8 mouse cellular contexts compared by ENCODE assay signal in the genomic region with DNA sequence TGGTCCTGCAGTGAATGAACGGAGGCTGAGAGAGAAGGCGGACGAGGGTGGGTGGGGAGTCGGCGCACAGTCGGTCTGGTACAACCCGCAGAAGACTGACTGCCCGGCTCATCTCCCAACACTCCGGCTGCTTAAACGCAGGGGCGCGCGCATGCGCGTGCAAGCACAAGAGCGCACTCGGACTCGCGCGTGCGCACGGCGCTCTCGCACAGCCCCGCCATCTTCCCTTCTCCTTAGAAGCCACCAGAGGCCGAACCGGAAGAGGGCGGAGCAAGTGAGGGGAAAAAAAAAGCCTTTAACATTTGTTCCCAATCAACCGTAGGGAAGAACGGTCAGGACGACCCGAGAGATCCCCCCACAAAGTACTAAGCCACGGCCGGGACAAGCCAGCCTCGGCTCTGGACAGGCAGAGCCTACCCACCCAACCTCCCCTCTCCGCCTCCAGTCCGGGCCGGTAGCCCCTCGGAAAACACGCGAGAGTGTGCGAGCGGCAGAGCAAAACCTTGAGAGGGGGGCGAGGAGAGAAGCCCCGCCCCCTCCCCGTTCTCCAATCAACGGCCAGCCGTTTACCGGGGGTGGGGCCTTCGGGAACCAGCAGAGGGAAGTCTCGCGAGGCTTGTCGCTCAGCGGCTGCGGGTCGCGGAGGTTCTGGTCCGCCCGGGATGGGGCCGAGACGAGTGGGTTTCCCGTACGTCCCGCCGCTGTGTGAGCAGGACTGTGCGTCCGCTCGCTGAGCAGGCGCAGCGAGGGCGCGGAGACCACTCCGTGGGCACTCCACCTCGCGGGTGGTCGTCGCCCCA. TPM values are rescaled to one million over a fixed set of nuclear protein-coding genes. Genes with fewer than 3 reads are reported as not detected.
DNase-seq lines count a peak whose midpoint lies in the region; ATAC-seq lines count a peak whose summit lies in the region.

A gene (minus strand): TSS at position 526 of the 800 bp plus-strand sequence.

- H3K4me1 ChIP-seq in brown adipose tissue, adult 24 weeks (ENCODE audit: control insufficient read depth, insufficient read depth, insufficient read length, low read length), result peaks cover 3% of the 10 kb centered on the region; the same call in 1 of the 2 replicates
- H3K4me1 ChIP-seq in heart, embryonic 13.5 days, result peaks cover 44% of the 10 kb centered on the region
- peaks cover 43% of the 10 kb centered on the region for H3K4me1 ChIP-seq in liver, embryonic 12.5 days
- H3K4me1 ChIP-seq in stomach, embryonic 15.5 days, result peaks cover 6% of the 10 kb centered on the region; the same call in 1 of the 2 replicates

- H3K9ac ChIP-seq in heart, embryonic 13.5 days, result peak within 1 kb of the TSS; percentile 98
- H3K9ac ChIP-seq in liver, embryonic 12.5 days, result peak within 1 kb of the TSS; percentile 97
- peak within 1 kb of the TSS; percentile 96 for H3K9ac ChIP-seq in stomach, embryonic 15.5 days

- peaks cover 17% of the 10 kb centered on the region for H3K36me3 ChIP-seq in heart, embryonic 13.5 days
- peaks cover 16% of the 10 kb centered on the region for H3K36me3 ChIP-seq in liver, embryonic 12.5 days
- no peaks in the 10 kb centered on the region for H3K36me3 ChIP-seq in stomach, embryonic 15.5 days

- peak within 1 kb of the TSS; percentile 86 for H3K4me2 ChIP-seq in heart, embryonic 13.5 days
- peak within 1 kb of the TSS; percentile 84 for H3K4me2 ChIP-seq in liver, embryonic 12.5 days
- H3K4me2 ChIP-seq in stomach, embryonic 15.5 days, result peak within 1 kb of the TSS; percentile 81

- peak within 1 kb of the TSS; percentile 87 for H3K4me3 ChIP-seq in brown adipose tissue, adult 24 weeks (ENCODE audit: insufficient read depth, low read depth, low read length)
- peak within 1 kb of the TSS; percentile 91 for H3K4me3 ChIP-seq in heart, embryonic 13.5 days
- H3K4me3 ChIP-seq in liver, embryonic 12.5 days, result peak within 1 kb of the TSS; percentile 92
- H3K4me3 ChIP-seq in stomach, embryonic 15.5 days (replicated peaks), result peak within 1 kb of the TSS; percentile 79

- H3K9me3 ChIP-seq in heart, embryonic 13.5 days, result no peaks in the 10 kb centered on the region
- H3K9me3 ChIP-seq in liver, embryonic 12.5 days (replicated peaks), result no peaks in the 10 kb centered on the region
- H3K9me3 ChIP-seq in stomach, embryonic 15.5 days, result no peaks in the 10 kb centered on the region

- no peaks in the 10 kb centered on the region for H3K27me3 ChIP-seq in heart, embryonic 13.5 days (replicated peaks)
- no peaks in the 10 kb centered on the region for H3K27me3 ChIP-seq in liver, embryonic 12.5 days (replicated peaks)
- no peaks in the 10 kb centered on the region for H3K27me3 ChIP-seq in stomach, embryonic 15.5 days (replicated peaks)

- H3K27ac ChIP-seq in brown adipose tissue, adult 24 weeks (replicated peaks; ENCODE audit: low read depth, low read length), result peak within 1 kb of the TSS; percentile 96
- peak within 1 kb of the TSS; percentile 97 for H3K27ac ChIP-seq in heart, embryonic 13.5 days (replicated peaks)
- peak within 1 kb of the TSS; percentile 96 for H3K27ac ChIP-seq in liver, embryonic 12.5 days
- H3K27ac ChIP-seq in stomach, embryonic 15.5 days, result peak within 1 kb of the TSS; percentile 97

- under 1% methylated on average over 77 of the region's 77 CpGs for WGBS in heart, embryonic 13.5 days
- WGBS in liver, embryonic 12.5 days (ENCODE audit: insufficient replicate concordance), result under 1% methylated on average over 75 of the region's 77 CpGs
- under 1% methylated on average over 77 of the region's 77 CpGs for WGBS in stomach, embryonic 15.5 days

- DNase-seq in CD4-positive, CD25-positive, alpha-beta regulatory T cell, adult 2 months (ENCODE audit: low read depth, low spot score), result peak; percentile 99
- peak; percentile 78 for DNase-seq in fat pad, adult 2 months (ENCODE audit: extremely low read depth, low read depth, low spot score)
- DNase-seq in kidney, postnatal 10 days, result peak; percentile 99
- peak; percentile 96 to 97 for DNase-seq in natural killer cell, adult 2 months (ENCODE audit: low spot score in 2 of 2)

- ATAC-seq in heart, embryonic 13.5 days (ENCODE audit: extremely low read depth, insufficient number of reproducible peaks, low FRiP score, low TSS enrichment), result peak; percentile 92
- peak; percentile 94 for ATAC-seq in liver, embryonic 12.5 days
- ATAC-seq in stomach, embryonic 15.5 days (ENCODE audit: insufficient read depth, low FRiP score, low read depth), result peak; percentile 95

RNA-seq across cellular contexts. Expression of the gene that starts here (rescaled TPM):
- 40.1 and 47.8 TPM in 2 replicates for polyA plus RNA-seq in brown adipose tissue, adult 24 weeks (2012; ENCODE audit: insufficient read depth, insufficient read length, missing spikeins)
- polyA plus RNA-seq in heart, embryonic 13.5 days (2015; fragmentation: Nextera tagmentation; extraction: Ambion mirVana), result 43.4 and 50.9 TPM in 2 replicates
- polyA plus RNA-seq in liver, embryonic 12.5 days (2016; fragmentation: Nextera tagmentation; extraction: Ambion mirVana), result 50.9 and 52.2 TPM in 2 replicates
- polyA plus RNA-seq in stomach, embryonic 15.5 days (2015; fragmentation: Nextera tagmentation; extraction: Ambion mirVana), result 53.8 and 64.5 TPM in 2 replicates

Comparison
In these comparisons a context has a peak if more than half of its experiments do, and no peak if none do; other contexts are left out.
1. Peak in every context shown above with its lines: DNase-seq, ATAC-seq, H3K4me3 ChIP-seq and H3K27ac ChIP-seq.